Mouse (Mus musculus) lung, postnatal 0 days (tissue): ENCODE results near the gene Pcsk4.

Experiments used
- CTCF ChIP-seq: IDR thresholded peaks from 2 replicates; pipeline ENCODE4 v1.5.1; 2016; ENCODE audit warnings: antibody characterized with exemption, mild to moderate bottlenecking
- EP300 ChIP-seq: IDR thresholded peaks from 2 replicates; pipeline ENCODE4 v1.6.1; 2016; ENCODE audit warnings: antibody characterized with exemption, mild to moderate bottlenecking, control low read depth

GRCm38 (mm10) chr10:80355431-80355830 is 26.1 kb upstream of the Pcsk4 start:
- no peak for TF ChIP-seq EP300
- TF ChIP-seq CTCF: no peak
